Mouse (Mus musculus): ENCODE measurements around the gene Btf3l4. TPM values are rescaled to one million over a fixed set of nuclear protein-coding genes. Genes with fewer than 3 reads are reported as not detected.

Btf3l4 gene
- polyA plus RNA-seq (2014; fragmentation: Nextera tagmentation; extraction: Ambion mirVana), result 243 and 255 TPM in 2 replicates

DNA sequence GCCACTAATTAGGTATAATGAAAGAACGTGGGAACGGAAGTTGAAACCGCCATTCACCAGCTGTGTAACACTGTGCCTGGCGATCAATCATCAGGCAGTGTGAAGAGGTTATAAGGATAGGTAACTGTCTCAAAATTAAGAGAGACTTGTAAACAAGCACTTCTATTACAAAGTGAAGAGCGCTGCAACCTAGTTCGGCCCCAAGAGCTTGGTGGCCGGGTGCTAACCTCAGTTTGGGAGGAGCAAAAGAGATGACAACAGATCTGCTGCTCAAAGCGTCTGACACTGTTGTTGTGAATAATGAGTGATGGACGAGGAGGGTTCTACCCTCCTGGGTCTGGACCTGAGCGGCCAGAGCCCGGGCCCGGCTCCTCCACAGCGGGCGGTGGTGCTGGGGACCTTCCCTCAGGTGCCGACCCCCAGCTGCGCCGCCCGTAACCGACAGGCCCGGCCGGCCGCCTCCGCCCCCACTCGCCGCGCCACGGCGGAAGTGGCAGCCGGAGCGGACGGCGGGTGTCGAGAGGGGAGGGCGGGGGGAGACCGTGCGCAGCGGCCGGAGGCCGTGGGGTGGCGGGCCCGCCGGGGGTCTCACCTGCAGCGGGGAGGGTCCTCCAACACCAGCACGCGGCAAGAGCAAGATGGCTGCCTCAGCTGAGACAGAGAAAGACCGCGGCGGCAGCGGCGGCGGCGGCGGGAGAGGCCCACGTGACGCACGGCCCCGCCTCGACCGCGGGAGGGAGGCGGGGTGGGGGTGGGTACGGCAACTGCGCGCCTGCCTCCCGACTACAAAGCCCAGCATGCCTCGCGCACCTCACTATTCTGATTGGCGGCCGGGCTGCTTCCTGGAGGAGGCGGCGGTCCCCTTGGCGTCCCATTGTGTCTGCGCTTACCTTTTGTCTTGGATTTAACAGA is at the start of gene Btf3l4:
Gene Btf3l4, minus strand, starts transcription at position 699 of the 912 bp plus-strand sequence.
- peaks cover 35% of the 10 kb centered on the region for H3K4me1 ChIP-seq (ENCODE audit: control insufficient read depth, insufficient read depth, low read length)

GRCm38 (mm10) chr4:108878963-108879822 is 45.8 kb upstream of the Btf3l4 start, which contains the start of gene Rab3b:
Gene Rab3b (plus strand): TSS chr4:108879063.
- peak within 1 kb of the TSS; percentile 65 for H3K4me3 ChIP-seq (replicated peaks; ENCODE audit: low read depth, low read length)
- under 1% methylated on average over 46 of the region's 46 CpGs for WGBS
- H3K4me1 ChIP-seq (ENCODE audit: control insufficient read depth, insufficient read depth, low read length), result no peaks in the 10 kb centered on the region
- ATAC-seq (ENCODE audit: low FRiP score, low TSS enrichment), result peak; percentile 92
- no peaks in the 10 kb centered on the region for H3K36me3 ChIP-seq (ENCODE audit: control insufficient read depth, insufficient read depth, low read length)
- H3K4me2 ChIP-seq (ENCODE audit: low read length), result peak within 1 kb of the TSS; percentile 95
- peak within 1 kb of the TSS; percentile 81 for H3K9ac ChIP-seq (replicated peaks; ENCODE audit: low read length)
- H3K27me3 ChIP-seq (ENCODE audit: control insufficient read depth, insufficient read depth, low read length), result no peaks in the 10 kb centered on the region
- H3K27ac ChIP-seq (replicated peaks; ENCODE audit: low read depth, low read length), result peak within 1 kb of the TSS; percentile 64; the same call in 1 of the 2 replicates
- DNase-seq, result peak; percentile 88
- H3K9me3 ChIP-seq (ENCODE audit: control insufficient read depth, low read length), result no peaks in the 10 kb centered on the region

More for the DNA sequence above, at the start of gene Btf3l4:
- H3K4me3 ChIP-seq (replicated peaks; ENCODE audit: low read depth, low read length), result peak within 1 kb of the TSS; percentile 95
- peak within 1 kb of the TSS; percentile 99 for H3K9ac ChIP-seq (replicated peaks; ENCODE audit: low read length)
- peaks cover 19% of the 10 kb centered on the region for H3K36me3 ChIP-seq (ENCODE audit: control insufficient read depth, insufficient read depth, low read length)
- WGBS, result under 1% methylated on average over 65 of the region's 73 CpGs
- DNase-seq (peak; percentile 98), ATAC-seq (ENCODE audit: low FRiP score, low TSS enrichment) (peak; percentile 94)
- no peaks in the 10 kb centered on the region for H3K27me3 ChIP-seq (ENCODE audit: control insufficient read depth, insufficient read depth, low read length)
- peak within 1 kb of the TSS; percentile 65 for H3K4me2 ChIP-seq (ENCODE audit: low read length)
- H3K27ac ChIP-seq (replicated peaks; ENCODE audit: low read depth, low read length), result peak within 1 kb of the TSS; percentile 100
- H3K9me3 ChIP-seq (ENCODE audit: control insufficient read depth, low read length), result no peaks in the 10 kb centered on the region

GRCm38 (mm10) chr4:108877901-108878300 is 44.5 kb upstream of the Btf3l4 start:
- Histone ChIP-seq H3K27me3 (ENCODE audit: control insufficient read depth, insufficient read depth, low read length) (no peaks in the 10 kb centered on the region), H3K9ac (replicated peaks; ENCODE audit: low read length) (no peak overlapping the region), H3K4me3 (replicated peaks; ENCODE audit: low read depth, low read length) (no peak overlapping the region), H3K4me1 (ENCODE audit: control insufficient read depth, insufficient read depth, low read length) (no peaks in the 10 kb centered on the region), H3K36me3 (ENCODE audit: control insufficient read depth, insufficient read depth, low read length) (no peaks in the 10 kb centered on the region), H3K4me2 (ENCODE audit: low read length) (no peak overlapping the region), H3K9me3 (ENCODE audit: control insufficient read depth, low read length) (no peaks in the 10 kb centered on the region), H3K27ac (replicated peaks; ENCODE audit: low read depth, low read length) (no peak overlapping the region)
- 82% methylated on average over 6 of the region's 6 CpGs for WGBS
- ATAC-seq (ENCODE audit: low FRiP score, low TSS enrichment), result no peak
- no peak for DNase-seq

- ATAC-seq (ENCODE audit: low FRiP score, low TSS enrichment) (no peak), DNase-seq (no peak)
- Histone ChIP-seq H3K27me3 (ENCODE audit: control insufficient read depth, insufficient read depth, low read length) (no peaks in the 10 kb centered on the region), H3K4me2 (ENCODE audit: low read length) (no peak overlapping the region), H3K4me3 (replicated peaks; ENCODE audit: low read depth, low read length) (no peak overlapping the region), H3K36me3 (ENCODE audit: control insufficient read depth, insufficient read depth, low read length) (no peaks in the 10 kb centered on the region), H3K4me1 (ENCODE audit: control insufficient read depth, insufficient read depth, low read length) (no peaks in the 10 kb centered on the region), H3K9ac (replicated peaks; ENCODE audit: low read length) (no peak overlapping the region), H3K27ac (replicated peaks; ENCODE audit: low read depth, low read length) (no peak overlapping the region), H3K9me3 (ENCODE audit: control insufficient read depth, low read length) (no peaks in the 10 kb centered on the region)
- 92% methylated on average over 5 of the region's 5 CpGs for WGBS
Observed at GRCm38 (mm10) chr4:108873746-108874145, 40.3 kb upstream of the Btf3l4 start.

GRCm38 (mm10) chr4:108869730-108870374 is 36.4 kb upstream of the Btf3l4 start:
- Histone ChIP-seq H3K9me3 (ENCODE audit: control insufficient read depth, low read length) (no peaks in the 10 kb centered on the region), H3K4me2 (ENCODE audit: low read length) (no peak overlapping the region), H3K36me3 (ENCODE audit: control insufficient read depth, insufficient read depth, low read length) (no peaks in the 10 kb centered on the region), H3K4me3 (replicated peaks; ENCODE audit: low read depth, low read length) (no peak overlapping the region), H3K9ac (replicated peaks; ENCODE audit: low read length) (no peak overlapping the region), H3K27me3 (ENCODE audit: control insufficient read depth, insufficient read depth, low read length) (no peaks in the 10 kb centered on the region), H3K4me1 (ENCODE audit: control insufficient read depth, insufficient read depth, low read length) (no peaks in the 10 kb centered on the region), H3K27ac (replicated peaks; ENCODE audit: low read depth, low read length) (no peak overlapping the region)
- DNase-seq, result peak; percentile 97
- peak; percentile 74; the same call in 1 of the 2 replicates for ATAC-seq (ENCODE audit: low FRiP score, low TSS enrichment)
- 36% methylated on average over 10 of the region's 10 CpGs for WGBS

GRCm38 (mm10) chr4:108866806-108867205 is 33.4 kb upstream of the Btf3l4 start:
- no peak overlapping the region for H3K27ac ChIP-seq (replicated peaks; ENCODE audit: low read depth, low read length)
- H3K9ac ChIP-seq (replicated peaks; ENCODE audit: low read length), result no peak overlapping the region
- peaks cover 25% of the 10 kb centered on the region for H3K36me3 ChIP-seq (ENCODE audit: control insufficient read depth, insufficient read depth, low read length)
- ATAC-seq (ENCODE audit: low FRiP score, low TSS enrichment) (no peak), DNase-seq (no peak)
- H3K9me3 ChIP-seq (ENCODE audit: control insufficient read depth, low read length), result no peaks in the 10 kb centered on the region
- 86% methylated on average over 7 of the region's 7 CpGs for WGBS
- no peak overlapping the region for H3K4me3 ChIP-seq (replicated peaks; ENCODE audit: low read depth, low read length)
- no peak overlapping the region for H3K4me2 ChIP-seq (ENCODE audit: low read length)
- H3K4me1 ChIP-seq (ENCODE audit: control insufficient read depth, insufficient read depth, low read length), result no peaks in the 10 kb centered on the region
- no peaks in the 10 kb centered on the region for H3K27me3 ChIP-seq (ENCODE audit: control insufficient read depth, insufficient read depth, low read length)

DNA sequence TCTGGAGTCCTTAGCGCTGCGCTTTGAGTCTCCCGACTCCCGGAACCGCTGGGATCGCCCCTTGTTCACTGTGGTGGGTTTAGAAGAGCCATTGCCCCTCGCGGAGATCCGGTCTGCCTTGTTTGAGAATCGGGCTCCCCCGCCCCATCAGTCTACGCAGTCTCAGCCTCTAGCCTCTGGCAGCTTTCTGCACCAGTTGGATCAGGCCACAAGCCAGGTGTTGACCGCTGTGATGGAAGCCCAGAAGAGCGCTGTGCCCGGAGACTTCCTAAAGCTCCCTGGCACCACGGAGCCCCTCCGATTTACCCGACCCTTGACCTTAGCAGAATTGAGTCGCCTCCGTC is 15.1 kb upstream of the Btf3l4 start, which contains the start of gene A730015C16Rik:
Gene A730015C16Rik, minus strand, starts transcription at position 115 of the 344 bp plus-strand sequence.
- ATAC-seq (ENCODE audit: low FRiP score, low TSS enrichment) (peak; percentile 25; the same call in 1 of the 2 replicates), DNase-seq (no peak)
- Histone ChIP-seq H3K4me3 (replicated peaks; ENCODE audit: low read depth, low read length) (peak within 1 kb of the TSS; percentile 84), H3K4me1 (ENCODE audit: control insufficient read depth, insufficient read depth, low read length) (peaks cover 24% of the 10 kb centered on the region), H3K4me2 (ENCODE audit: low read length) (peak within 1 kb of the TSS; percentile 98), H3K27me3 (ENCODE audit: control insufficient read depth, insufficient read depth, low read length) (no peaks in the 10 kb centered on the region), H3K36me3 (ENCODE audit: control insufficient read depth, insufficient read depth, low read length) (peaks cover 11% of the 10 kb centered on the region), H3K9me3 (ENCODE audit: control insufficient read depth, low read length) (no peaks in the 10 kb centered on the region), H3K27ac (replicated peaks; ENCODE audit: low read depth, low read length) (peak within 1 kb of the TSS; percentile 73), H3K9ac (replicated peaks; ENCODE audit: low read length) (peak within 1 kb of the TSS; percentile 73)
- 13% methylated on average over 20 of the region's 20 CpGs for WGBS
